Mouse (Mus musculus): ENCODE results near the gene Sh3tc1.

Gene Sh3tc1

DNA sequence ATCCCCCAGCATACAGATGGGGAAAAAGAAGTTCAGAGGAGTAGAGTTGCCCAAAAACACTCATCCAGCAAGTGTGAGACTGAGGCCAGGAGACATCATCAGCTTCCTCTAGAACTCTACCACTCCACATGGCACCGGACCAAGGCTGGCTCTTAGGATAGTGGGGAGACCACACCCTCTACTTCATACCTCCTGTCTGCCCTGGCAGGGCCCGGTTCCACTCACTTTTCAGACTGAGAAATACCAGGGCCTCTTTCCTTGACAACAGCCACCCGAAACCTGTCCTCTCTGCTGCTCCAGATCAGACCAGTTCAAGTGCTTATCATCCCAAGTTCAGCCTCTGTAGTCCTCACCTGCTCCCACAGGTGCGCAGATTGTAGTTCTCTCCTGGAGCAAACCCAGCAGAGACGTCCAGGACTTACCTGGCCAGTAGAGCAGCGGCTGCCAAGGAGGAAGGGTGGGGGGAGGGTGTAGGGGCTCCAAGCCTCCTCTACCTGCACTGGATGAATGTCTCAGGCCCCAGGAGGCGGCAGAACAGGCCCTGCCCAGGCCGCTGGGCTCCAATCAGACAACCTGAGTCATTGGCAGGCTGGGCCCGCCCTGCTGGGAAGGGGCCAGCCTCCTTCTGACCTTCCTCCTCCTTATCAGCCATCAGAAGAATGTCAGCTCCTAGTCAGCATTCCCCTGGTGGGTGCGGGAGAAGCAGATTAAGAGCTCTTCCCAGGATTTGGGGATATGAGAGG lies at the start of gene Sh3tc1:
Gene Sh3tc1, minus strand, starts transcription at position 452 of the 743 bp plus-strand sequence.
- peak; percentile 62 to 79 for DNase-seq

- peak; percentile 34 to 55 for DNase-seq
Measured at GRCm38 (mm10) chr5:35788719-35789118, 48.9 kb upstream of the Sh3tc1 start.

- no peak for DNase-seq
Measured at GRCm38 (mm10) chr5:35787847-35788246, 48.1 kb upstream of the Sh3tc1 start.

- DNase-seq = no peak
Measured at GRCm38 (mm10) chr5:35785853-35786252, 46.1 kb upstream of the Sh3tc1 start.

GRCm38 (mm10) chr5:35782648-35783180 lies 42.9 kb upstream of the Sh3tc1 start:
- DNase-seq = no peak

DNA sequence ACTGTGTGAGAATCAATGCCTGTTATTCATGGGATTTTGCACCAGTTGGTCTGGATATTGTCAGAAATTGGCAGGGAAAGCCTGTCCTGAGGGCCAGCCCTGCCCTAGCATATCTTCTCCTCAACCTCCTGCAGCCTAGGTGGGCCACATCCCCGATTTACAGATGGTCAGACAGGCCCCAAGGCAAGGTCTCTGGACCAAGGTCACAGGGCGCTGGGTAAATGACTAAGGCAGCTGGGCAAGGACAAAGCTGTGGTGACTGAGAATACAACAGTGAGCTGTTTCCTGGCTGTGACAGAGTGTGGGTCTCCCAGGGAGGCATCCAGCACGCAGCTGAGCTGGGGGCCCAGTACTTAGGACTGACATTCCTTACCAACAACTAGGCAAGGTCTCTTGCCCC lies 41.3 kb upstream of the Sh3tc1 start:
- no peak for DNase-seq

DNA sequence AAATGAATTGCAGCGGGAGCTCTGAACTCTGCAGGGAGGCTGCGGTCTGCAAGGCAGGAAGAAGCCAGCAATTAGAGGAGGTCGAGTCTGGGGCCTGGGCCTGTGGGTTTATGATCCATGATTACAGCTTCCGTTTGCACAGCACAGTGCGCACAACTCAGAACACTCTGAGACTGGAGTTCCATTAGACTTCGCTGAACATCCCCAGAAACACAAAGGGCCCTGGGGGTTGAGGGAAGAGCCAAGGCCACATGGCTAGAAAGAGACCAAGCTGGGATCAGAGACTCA lies 34.3 kb upstream of the Sh3tc1 start:
- DNase-seq = peak; percentile 29 to 37

DNA sequence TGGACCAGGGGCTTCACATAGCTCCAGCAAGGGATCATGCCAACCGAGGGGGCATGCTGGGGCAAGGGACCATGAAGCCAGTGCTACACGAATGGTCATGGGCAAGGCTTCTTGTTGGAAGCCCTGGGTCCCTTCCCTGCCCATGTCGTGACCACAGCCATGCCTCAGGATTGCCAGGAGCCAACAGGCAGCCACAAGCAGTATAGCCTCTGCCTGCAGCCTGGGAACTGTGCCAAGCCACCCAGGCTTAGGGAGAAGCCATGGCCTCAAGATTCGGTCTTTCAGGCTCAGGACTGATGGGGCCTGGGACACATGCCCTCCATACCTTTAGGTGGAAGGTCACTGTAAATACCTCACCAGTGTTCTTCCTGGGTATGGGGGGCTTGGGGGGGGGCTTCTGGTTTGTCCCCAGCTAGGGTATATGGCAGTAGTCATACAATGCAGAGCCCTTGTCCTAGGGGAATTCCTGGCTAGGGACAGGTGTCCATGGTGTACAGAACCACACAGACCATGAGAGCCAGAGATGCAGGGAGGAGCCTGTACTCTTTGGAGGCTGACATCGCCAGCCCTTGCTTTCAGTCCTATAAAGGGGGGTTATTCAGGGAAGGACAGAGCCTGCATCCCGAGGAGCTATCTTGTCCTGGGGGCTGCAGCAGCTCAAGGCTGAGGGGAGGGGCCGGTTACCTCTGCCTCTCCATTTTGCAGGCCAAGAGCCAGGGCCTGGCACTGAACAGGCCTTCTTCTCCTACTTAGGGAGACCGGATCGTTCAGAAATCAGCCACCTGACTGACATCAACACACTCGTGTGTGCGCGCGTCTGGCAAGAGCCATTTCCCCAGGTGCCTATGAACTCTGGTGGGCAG lies 33.7 kb upstream of the Sh3tc1 start:
- peak; percentile 59 to 65 for DNase-seq

DNA sequence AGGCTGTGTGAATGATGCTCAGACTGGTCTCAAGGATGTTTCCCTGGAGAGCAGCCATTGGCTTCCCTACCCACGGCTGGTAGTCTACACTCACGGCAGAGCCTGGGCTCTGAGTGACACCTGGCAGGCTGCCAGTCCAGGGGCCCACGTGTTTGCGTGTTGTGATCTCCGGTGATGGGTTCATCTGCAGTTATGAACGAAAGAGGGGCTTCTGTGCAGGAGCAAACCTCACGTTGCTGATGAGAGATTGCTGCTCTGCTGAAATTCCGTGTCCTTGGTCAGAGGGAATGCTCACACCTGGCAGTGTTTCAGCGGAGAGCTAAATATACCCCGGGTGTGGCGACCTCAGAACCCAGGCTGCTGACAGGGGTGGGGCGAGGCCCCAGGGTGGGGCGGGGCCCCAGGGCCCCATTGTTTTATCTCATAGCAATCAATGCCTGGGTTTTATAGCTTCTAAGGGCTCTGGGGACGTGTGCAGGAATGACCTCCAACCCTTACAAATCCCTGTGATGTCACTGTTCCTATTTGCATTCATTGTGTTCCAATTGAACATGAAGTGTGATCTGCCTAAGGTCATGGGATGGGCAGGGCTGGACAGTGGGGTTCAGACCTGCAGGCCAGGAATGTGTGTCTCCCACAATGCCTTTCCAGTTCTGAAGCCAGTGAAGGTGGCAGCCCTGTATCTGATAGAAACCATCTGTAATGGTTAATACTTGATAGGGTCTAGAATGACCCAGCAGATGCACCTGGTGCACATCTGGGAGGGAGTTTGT lies 31.3 kb upstream of the Sh3tc1 start:
- DNase-seq = no peak

DNA sequence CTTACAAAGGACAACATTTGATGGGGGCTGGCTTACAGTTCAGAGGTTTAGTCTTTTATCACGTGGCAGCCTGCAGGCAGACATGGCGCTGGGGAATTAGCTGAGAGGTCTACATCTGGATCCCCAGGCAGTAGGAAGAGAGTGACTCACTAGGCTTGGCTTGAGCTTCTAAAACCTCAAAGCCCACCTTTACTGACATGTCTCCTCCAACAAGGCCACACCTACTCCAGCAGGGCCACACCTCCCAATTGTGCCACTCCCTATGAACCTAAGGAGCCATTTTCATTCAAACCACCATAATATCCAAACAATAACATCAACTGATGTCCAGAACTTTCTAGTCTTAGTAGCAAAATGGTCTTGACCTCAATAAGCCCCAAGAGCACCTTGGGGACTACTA lies 30.5 kb upstream of the Sh3tc1 start:
- DNase-seq = no peak

DNA sequence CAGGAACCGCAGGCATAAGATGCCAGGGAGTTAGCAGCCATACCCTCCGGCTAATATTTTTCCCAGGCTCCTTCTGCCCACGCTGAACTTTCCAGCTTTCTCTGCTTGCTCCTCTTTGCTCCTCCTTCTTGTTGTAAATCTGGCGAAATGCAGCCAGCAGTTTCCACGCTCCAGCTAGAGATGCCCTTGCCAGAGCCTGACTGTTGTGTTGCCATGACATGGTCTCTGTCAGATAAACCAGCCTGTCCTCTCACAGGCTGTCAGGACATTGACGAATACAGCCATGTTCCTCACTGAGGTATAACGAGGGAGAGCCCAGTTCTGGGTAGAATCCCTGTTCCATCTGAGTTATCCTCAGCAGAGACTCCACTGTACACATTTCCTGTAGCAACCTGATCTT lies 29.2 kb upstream of the Sh3tc1 start:
- no peak for DNase-seq

GRCm38 (mm10) chr5:35768525-35768924 lies 28.7 kb upstream of the Sh3tc1 start:
- DNase-seq = no peak

DNA sequence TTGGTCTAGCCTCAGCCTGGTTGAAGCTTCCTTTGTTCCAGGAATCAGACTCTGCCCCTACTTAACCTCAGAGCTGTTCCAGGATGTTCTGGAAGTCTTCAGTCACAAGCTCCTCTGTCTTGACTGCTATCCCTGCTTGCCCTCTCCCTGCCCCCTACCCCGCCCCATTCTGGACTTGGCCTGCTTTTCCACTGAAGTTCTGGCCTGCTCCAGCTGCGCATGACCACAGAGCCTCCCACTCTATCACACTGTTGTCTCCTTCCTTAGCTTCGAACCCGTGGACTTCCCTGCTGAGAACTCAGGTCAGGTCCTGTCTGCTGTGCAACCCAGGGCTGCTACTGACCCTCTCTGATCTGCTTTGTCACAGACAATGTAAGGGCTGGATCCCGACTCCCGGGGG lies 26.1 kb upstream of the Sh3tc1 start:
- no peak for DNase-seq

GRCm38 (mm10) chr5:35762850-35763249 lies 23.1 kb upstream of the Sh3tc1 start:
- DNase-seq = no peak

- DNase-seq = peak; percentile 82 to 88
Measured at GRCm38 (mm10) chr5:35762388-35762787, 22.6 kb upstream of the Sh3tc1 start.

DNA sequence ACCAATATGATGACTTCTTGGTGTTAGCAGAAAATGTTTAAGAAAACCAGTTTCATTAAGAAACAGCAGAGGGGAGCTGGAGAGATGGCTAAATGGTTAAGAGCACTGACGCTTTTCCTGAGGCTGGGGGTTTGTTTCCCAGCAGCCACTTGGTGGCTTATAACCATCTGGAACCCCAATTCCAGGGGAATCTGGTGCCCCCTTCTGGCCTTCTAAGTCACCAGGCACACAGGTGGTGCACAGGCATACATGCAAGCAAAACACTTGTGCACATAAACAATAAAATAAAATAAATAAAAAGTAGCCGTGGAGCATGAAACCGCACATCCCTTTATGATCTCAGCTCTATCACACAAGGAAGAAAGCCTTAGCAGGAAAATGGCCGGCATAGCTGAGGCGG lies 21.5 kb upstream of the Sh3tc1 start:
- DNase-seq = no peak

GRCm38 (mm10) chr5:35758081-35759053 lies 18.6 kb upstream of the Sh3tc1 start:
- DNase-seq = peak; percentile 45 to 51

DNA sequence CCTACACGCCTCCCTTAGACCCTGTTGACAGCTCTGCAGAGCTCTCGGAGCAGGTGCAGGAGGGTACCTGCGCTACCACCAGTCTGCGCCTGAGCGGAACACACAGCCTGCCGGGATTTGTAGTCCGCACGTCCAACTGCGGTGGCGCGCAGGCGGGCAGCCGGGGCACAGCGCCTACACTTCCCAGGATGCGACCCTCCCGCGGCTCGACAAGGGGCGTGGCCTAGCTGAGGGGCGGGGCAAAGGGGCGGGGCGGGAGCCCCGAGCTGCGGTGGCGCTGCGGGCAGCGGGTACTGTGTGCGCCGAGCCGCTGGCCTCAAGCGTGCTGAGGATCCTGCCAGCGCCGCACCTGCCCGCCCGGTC lies 17.8 kb upstream of the Sh3tc1 start, which contains the start of gene Ablim2:
Gene Ablim2, plus strand, starts transcription at position 242 of the 363 bp plus-strand sequence.
- DNase-seq = peak; percentile 92 to 95

- DNase-seq = peak in 1 of 2 experiments; percentile 32
Measured at GRCm38 (mm10) chr5:35756997-35757638, 17.3 kb upstream of the Sh3tc1 start.

DNA sequence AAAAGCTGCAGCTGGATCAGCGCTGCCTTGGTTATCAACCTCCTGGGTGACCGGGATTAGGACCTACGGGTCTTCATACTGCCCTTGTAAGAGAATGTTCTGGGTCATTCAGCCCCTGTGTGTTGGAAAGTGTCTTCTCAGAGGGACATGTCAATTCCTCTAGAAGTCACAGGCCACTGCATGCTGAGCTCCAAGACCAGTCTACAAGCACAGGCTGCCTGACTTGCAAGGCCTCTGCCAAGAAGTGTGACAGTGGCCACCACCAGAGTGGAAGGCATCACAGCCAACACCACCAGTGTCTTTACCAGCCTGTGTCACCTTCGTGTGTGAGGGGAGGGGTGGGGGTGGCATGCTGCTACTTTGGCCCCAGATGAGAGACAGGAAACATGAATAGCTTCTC lies 16.2 kb upstream of the Sh3tc1 start:
- DNase-seq = no peak

DNA sequence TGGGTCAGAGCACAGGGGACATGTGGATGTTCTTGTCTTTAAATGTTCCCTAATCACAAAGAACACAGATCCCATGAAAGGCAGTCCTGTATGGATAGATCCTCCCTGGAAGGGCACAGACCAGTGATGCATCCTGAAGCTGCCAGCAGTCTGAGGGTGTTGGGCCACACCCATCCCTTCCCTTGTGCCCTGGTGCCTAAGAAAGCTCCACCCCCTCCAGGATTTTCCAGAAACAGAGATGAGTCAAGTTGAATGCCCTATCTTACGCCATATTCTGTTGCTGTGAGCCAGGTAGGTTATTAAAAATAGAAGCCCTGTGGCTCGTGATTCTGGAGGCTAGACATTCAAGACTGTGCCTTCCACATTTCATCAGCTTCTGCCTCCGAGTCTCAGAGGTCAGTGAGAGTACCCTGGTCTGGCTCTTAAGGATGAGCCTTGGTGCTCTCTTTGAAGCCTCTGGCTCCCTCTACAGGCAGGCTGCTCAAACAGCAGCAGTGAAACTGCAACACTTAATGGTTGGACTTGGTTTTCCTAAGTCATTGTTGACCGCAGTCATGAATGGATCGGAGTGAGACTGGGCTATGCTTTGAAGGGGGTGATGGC lies 15.4 kb upstream of the Sh3tc1 start:
- peak; percentile 79 to 83 for DNase-seq
